Mouse (Mus musculus) embryonic facial prominence, embryonic 14.5 days (tissue): ENCODE results near the gene Phactr2. TPM values are rescaled to one million over a fixed set of nuclear protein-coding genes. Genes with fewer than 3 reads are reported as not detected.

ENCODE experiments used
- ATAC-seq: fragments of 200-750 bp; cut with Nextera tagmentation; 2 replicates; pipeline ENCODE4 v1.8.0; 2017; ENCODE audit warnings: low read depth, moderate number of reproducible peaks, moderate TSS enrichment
- DNase-seq: peaks from one replicate; pipeline ENCODE4 v3.0.0-alpha.2; 2015; ENCODE audit warnings: low spot score
- H3K27ac ChIP-seq: fragments of 300-500 bp; sonication (generic); replicated peaks from 2 replicates; pipeline ENCODE4 v1.5.1; 2014; ENCODE audit warnings: low read depth, mild to moderate bottlenecking, low read length, moderate library complexity
- H3K27me3 ChIP-seq: fragments of 300-500 bp; sonication (generic); replicated peaks from 2 replicates; pipeline ENCODE4 v1.6.1; 2014; ENCODE audit warnings: low read length; ENCODE audit not compliant: control insufficient read depth, insufficient read depth
- H3K36me3 ChIP-seq: fragments of 300-500 bp; sonication (generic); 2 replicates; pipeline ENCODE4 v1.6.1; 2014; ENCODE audit warnings: low read length, mixed read lengths; ENCODE audit not compliant: control insufficient read depth, insufficient read depth
- H3K4me1 ChIP-seq: fragments of 300-500 bp; sonication (generic); 2 replicates; pipeline ENCODE4 v1.6.1; 2014; ENCODE audit warnings: antibody characterized with exemption, low read length; ENCODE audit not compliant: control insufficient read depth, insufficient read depth
- H3K4me2 ChIP-seq: fragments of 300-500 bp; sonication (generic); 2 replicates; pipeline ENCODE4 v1.6.1; 2014; ENCODE audit warnings: low read depth, mild to moderate bottlenecking, low read length, moderate library complexity, mixed read lengths
- H3K4me3 ChIP-seq: fragments of 300-500 bp; sonication (generic); 2 replicates; pipeline ENCODE4 v1.5.1; 2014; ENCODE audit warnings: low read depth, mild to moderate bottlenecking, low read length
- H3K9ac ChIP-seq: fragments of 300-500 bp; sonication (generic); 2 replicates; pipeline ENCODE4 v1.6.1; 2014; ENCODE audit warnings: low read depth, mild to moderate bottlenecking, low read length, moderate library complexity, mixed read lengths
- H3K9me3 ChIP-seq: fragments of 300-500 bp; sonication (generic); 2 replicates; pipeline ENCODE4 v1.6.1; 2016; ENCODE audit warnings: low read length; ENCODE audit not compliant: control insufficient read depth
- WGBS: fragments of 180-500 bp; shearing (Covaris S2); extraction: QIAGEN DNeasy Blood & Tissue Kit; methylation state at CpG from one replicate; pipeline ENCODE4 v1.1.7; 2014; 5-methylcytosine and 5-hydroxymethylcytosine counted together
- polyA plus RNA-seq: library from polyadenylated mRNA; unstranded; fragments of >200 nt; fragmentation: Nextera tagmentation; extraction: Ambion mirVana; gene quantifications from 2 replicates; pipeline ENCODE4 v1.2.1, GENCODE M21; 2014

Phactr2 gene
- polyA plus RNA-seq, 1 experiment from 2014 or later: 37.8 TPM

DNA sequence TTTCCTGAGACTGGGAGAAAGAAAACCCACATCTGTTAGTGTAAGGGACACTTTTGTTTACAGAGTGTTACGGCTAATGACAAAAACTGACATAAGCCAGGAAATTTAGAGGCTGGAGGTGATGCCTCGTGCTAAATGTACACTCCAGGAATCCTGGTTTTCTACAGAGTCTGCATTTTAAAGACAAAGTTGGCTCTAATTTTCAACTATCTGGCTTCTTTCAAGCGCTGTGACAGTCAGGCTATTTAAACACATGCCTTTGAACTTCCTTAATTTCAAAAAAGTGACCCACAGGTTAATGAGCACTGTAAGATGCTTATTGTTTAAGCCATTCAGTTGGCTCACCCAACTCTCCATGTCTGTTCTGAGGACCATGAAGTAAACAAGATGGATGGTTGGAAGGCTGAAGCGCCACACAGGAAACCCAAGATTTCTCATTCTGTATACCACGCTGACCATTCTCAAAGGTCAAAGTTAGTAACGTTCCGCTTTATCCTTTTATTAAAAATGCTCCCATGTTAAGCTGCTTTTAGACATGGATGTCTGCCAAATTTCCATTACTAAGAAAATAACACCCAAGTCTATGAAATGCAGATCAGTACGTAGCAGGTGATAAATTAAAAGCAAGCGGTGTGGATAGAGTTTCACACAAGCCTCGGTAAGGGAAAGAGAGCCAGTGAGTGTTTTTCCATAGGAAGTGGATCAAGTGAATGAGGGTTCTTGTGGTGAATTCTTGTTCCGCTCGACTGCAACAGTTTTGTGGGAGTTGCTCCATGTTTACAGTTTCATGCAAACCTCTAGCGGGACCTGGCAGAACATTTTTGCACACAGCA, 97.6 kb downstream of the Phactr2 start:
- H3K4me3 ChIP-seq: no peak overlapping the region
- DNase-seq: peak; percentile 84
- H3K4me2 ChIP-seq: 0 out of 2 replicates have a peak overlapping the region, but pooled peaks have one; percentile 4
- no peaks in the 10 kb centered on the region for H3K36me3 ChIP-seq
- H3K27ac ChIP-seq: peak overlapping the region; percentile 75
- peak; percentile 74 for ATAC-seq
- H3K9ac ChIP-seq: no peak overlapping the region
- WGBS: 46% methylated on average over 13 of the region's 13 CpGs
- no peaks in the 10 kb centered on the region for H3K9me3 ChIP-seq
- no peaks in the 10 kb centered on the region for H3K27me3 ChIP-seq
- peaks cover 27% of the 10 kb centered on the region for H3K4me1 ChIP-seq

DNA sequence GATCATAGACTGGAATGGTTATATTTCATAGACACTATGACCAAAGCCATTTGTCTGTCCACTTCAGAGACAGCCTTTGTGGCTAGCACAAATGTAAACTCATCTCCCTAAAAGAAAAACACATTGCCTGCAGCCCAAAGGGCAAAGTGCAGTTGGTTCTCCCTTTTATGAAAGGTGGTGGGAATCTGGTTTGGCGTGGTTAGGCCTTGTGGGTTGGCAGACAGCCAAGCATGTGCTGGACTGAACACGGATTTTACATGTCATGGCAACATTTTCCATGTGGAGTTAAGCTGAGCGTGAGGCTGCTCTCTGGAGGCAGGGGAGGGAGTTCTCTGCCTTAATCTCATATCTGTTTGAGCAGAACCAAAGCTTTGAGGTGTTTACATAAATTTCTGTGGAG, 98.4 kb downstream of the Phactr2 start:
- 12% methylated on average over 3 of the region's 3 CpGs for WGBS
- no peaks in the 10 kb centered on the region for H3K27me3 ChIP-seq
- peak; percentile 92 for DNase-seq
- no peak overlapping the region for H3K4me2 ChIP-seq
- peaks cover 27% of the 10 kb centered on the region for H3K4me1 ChIP-seq
- no peak overlapping the region for H3K4me3 ChIP-seq
- no peaks in the 10 kb centered on the region for H3K9me3 ChIP-seq
- H3K9ac ChIP-seq: no peak overlapping the region
- no peaks in the 10 kb centered on the region for H3K36me3 ChIP-seq
- ATAC-seq: peak; percentile 59
- H3K27ac ChIP-seq: peak overlapping the region; percentile 19

DNA sequence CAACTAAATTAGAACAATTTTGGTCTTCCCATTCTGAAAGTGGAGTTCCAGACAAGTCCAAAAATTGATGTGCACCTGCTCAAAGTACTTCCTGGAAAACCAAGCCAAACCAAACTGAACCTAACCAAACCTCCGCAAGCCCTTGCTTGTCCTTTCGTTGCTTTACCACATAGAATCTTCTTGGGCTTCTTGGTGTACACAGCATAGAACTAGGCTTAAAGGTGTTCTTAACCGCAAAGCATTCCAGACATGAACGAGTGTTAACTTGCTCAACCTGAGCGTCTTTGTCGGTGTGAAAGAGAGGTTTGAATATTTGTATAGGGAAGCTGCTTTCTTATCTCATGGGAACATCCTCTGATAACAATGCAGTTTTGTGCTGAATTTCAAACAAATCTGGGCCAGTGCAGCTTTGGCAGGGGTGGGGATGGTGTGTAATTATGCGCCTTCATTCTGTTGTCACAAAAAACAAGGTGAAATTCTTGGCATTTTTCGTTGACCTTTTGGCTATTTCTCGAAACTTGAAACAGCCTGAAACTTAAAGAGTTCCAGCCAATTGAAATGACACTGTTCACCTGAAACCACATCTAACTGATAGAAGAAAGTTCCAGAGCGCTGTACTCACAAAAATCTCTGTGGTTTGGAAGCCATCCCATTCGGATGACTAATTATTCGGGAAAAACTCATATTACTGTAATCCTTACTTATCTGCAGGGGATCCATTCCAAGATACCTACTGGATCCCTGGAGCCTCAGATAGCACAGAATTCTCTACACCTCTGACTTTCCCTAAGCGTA, 104.4 kb downstream of the Phactr2 start:
- peak; percentile 81 for DNase-seq
- Histone ChIP-seq H3K4me3 (no peak overlapping the region), H3K27me3 (no peaks in the 10 kb centered on the region), H3K27ac (no peak overlapping the region), H3K4me1 (no peaks in the 10 kb centered on the region), H3K9ac (no peak overlapping the region), H3K36me3 (no peaks in the 10 kb centered on the region), H3K4me2 (no peak overlapping the region), H3K9me3 (no peaks in the 10 kb centered on the region)
- ATAC-seq: peak; percentile 87
- WGBS: 56% methylated on average over 13 of the region's 13 CpGs

DNA sequence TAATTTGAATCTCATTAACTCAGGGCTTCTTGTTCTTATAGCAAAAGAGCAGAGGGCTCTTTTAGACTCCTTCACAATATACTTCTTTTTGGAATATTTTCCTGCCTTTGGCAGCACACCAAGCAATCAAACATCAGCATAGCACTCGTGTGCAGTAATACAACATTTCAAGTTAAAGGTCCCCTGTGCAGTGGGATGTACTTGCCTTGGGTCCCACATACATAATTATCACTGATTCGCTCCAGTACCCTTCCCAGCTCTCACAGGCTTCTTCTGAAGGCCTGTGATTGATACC, 110.0 kb downstream of the Phactr2 start:
- ATAC-seq (no peak), DNase-seq (peak; percentile 67)
- Histone ChIP-seq H3K9ac (no peak overlapping the region), H3K27ac (peak overlapping the region; percentile 13; the same call in 1 of the 2 replicates), H3K36me3 (no peaks in the 10 kb centered on the region), H3K27me3 (no peaks in the 10 kb centered on the region), H3K4me1 (0 out of 2 replicates have a peak, but pooled peaks cover 2% of the 10 kb centered on the region), H3K4me3 (no peak overlapping the region), H3K4me2 (no peak overlapping the region), H3K9me3 (no peaks in the 10 kb centered on the region)
- 49% methylated on average over 2 of the region's 2 CpGs for WGBS

DNA sequence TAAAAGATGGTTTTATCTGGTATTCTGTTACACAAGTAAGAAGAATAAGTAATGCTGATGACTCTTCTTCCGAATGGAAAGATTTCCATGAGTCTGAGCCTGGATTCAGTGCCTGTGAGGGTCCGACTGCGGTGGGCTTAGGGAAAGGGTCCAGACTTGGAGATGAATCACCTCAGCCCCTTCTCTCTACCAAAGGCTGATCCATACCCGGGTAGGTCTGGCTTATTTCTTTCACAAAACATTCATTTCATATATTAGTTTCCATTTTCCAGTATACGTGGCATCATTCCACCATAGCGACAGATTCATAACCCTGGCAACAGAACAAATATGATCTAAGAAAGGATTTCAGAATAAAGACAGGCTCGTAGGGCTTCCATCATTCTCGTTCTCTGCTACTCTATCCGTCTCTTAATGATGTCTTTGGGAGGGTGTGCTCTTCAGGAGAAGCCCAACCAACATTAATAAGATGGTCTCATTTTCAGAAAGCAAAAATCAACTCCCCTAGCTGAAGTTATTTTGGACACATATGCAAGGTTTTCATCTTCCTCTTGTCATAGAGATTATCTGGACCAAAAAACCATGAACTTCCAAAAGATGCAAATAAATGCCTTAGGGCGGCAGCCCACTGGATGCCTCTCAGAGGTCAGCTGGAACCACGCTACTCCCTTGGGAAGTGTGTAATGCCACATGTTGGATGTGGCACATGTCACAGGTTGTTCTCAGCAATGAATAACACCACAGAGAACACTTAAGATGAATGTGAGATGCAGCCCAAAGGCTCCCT, 110.5 kb downstream of the Phactr2 start:
- peak overlapping the region; percentile 13; the same call in 1 of the 2 replicates for H3K27ac ChIP-seq
- DNase-seq: peak; percentile 66
- H3K4me3 ChIP-seq: no peak overlapping the region
- H3K9ac ChIP-seq: no peak overlapping the region
- peak; percentile 38; the same call in 1 of the 2 replicates for ATAC-seq
- no peaks in the 10 kb centered on the region for H3K27me3 ChIP-seq
- H3K4me2 ChIP-seq: no peak overlapping the region
- 0 out of 2 replicates have a peak, but pooled peaks cover 3% of the 10 kb centered on the region for H3K4me1 ChIP-seq
- WGBS: 68% methylated on average over 11 of the region's 11 CpGs
- no peaks in the 10 kb centered on the region for H3K36me3 ChIP-seq
- no peaks in the 10 kb centered on the region for H3K9me3 ChIP-seq

DNA sequence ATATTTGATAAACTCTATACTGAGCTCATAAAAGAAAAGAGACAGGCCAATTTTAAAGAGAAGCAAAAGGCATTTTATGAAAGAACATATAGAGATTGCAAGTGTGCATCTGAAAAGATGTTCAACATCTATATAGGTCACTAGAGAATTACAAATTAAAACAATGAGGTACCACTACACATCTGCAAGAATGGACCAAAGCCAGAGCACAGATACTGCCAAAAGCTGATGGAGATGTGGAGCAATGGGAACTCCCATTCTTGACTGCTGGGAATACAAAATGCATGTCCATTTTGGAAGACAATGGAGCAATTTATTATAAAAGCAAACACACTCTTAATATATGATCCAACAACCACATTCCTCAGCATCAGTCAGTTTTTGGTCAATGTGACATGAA, 113.3 kb downstream of the Phactr2 start:
- H3K9ac ChIP-seq: no peak overlapping the region
- ATAC-seq (no peak), DNase-seq (peak; percentile 66)
- H3K36me3 ChIP-seq: no peaks in the 10 kb centered on the region
- no peaks in the 10 kb centered on the region for H3K9me3 ChIP-seq
- no peak overlapping the region for H3K27ac ChIP-seq
- H3K4me2 ChIP-seq: no peak overlapping the region
- H3K4me3 ChIP-seq: no peak overlapping the region
- no peaks in the 10 kb centered on the region for H3K27me3 ChIP-seq
- 0 out of 2 replicates have a peak, but pooled peaks cover 5% of the 10 kb centered on the region for H3K4me1 ChIP-seq

DNA sequence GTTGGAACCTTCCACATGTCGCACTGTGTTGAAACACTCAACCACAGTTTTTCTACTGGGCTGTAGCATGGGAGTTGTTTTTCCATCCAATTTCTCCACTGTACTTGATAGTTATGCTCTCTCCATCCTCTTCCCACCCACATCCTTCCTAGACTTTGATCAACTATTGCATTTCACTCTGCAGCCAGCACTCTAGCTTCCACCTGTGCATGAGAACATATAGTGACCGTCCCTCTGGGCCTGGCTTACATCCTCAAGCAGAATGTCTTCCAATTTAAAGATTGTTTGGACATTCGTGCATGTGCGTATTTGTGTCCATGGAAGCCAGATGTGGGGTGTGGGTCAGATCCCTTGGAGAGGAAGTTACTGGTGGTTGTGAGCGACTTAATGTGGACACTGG, 114.4 kb downstream of the Phactr2 start:
- 82% methylated on average over 5 of the region's 5 CpGs for WGBS
- H3K9me3 ChIP-seq: no peaks in the 10 kb centered on the region
- H3K4me1 ChIP-seq: 0 out of 2 replicates have a peak, but pooled peaks cover 5% of the 10 kb centered on the region
- H3K27ac ChIP-seq: no peak overlapping the region; the same call in 1 of the 2 replicates
- H3K27me3 ChIP-seq: no peaks in the 10 kb centered on the region
- no peak overlapping the region for H3K4me3 ChIP-seq
- DNase-seq (peak; percentile 58), ATAC-seq (peak; percentile 53; the same call in 1 of the 2 replicates)
- no peak overlapping the region for H3K9ac ChIP-seq
- H3K36me3 ChIP-seq: no peaks in the 10 kb centered on the region
- H3K4me2 ChIP-seq: no peak overlapping the region

DNA sequence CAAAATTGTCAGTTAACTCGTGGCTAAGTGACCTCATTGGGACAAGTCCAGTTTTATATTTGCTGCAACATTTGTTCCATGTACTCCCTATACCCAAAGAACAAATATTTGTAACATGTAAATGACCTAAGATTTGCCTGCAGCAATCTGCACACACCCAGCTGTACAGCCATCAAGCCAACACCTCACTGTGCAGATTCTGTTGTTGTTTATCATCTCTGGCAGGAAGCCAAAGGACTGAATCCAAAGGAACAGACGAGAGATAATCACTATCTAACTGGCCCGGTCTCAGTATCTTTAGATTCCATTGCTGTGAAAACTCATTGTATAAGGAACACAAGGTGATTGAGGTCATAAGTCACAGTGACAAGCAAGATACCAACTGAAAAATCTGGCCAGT, 115.5 kb downstream of the Phactr2 start:
- Histone ChIP-seq H3K27me3 (no peaks in the 10 kb centered on the region), H3K9ac (no peak overlapping the region), H3K4me1 (0 out of 2 replicates have a peak, but pooled peaks cover 5% of the 10 kb centered on the region), H3K4me2 (no peak overlapping the region), H3K9me3 (no peaks in the 10 kb centered on the region), H3K4me3 (no peak overlapping the region), H3K36me3 (no peaks in the 10 kb centered on the region), H3K27ac (0 out of 2 replicates have a peak overlapping the region, but pooled peaks have one; percentile 25)
- ATAC-seq (no peak), DNase-seq (peak; percentile 64)
- WGBS: 53% methylated on average over 3 of the region's 3 CpGs
